Mouse (Mus musculus) liver, embryonic 11.5 days (tissue): Measurements from ENCODE around the gene Acot1. TPM values are rescaled to one million over a fixed set of nuclear protein-coding genes. Genes with fewer than 3 reads are reported as not detected.

ENCODE experiments used
- ATAC-seq: fragments of 200-750 bp; cut with Nextera tagmentation; replicated peaks from 2 replicates; pipeline ENCODE4 v1.8.0; 2017; ENCODE audit warnings: moderate number of reproducible peaks, mild to moderate bottlenecking, moderate TSS enrichment, moderate library complexity; ENCODE audit not compliant: low FRiP score
- DNase-seq: peaks from one replicate; pipeline ENCODE4 v3.0.0-alpha.2; 2017; ENCODE audit warnings: low spot score
- H3K27ac ChIP-seq: fragments of 300-500 bp; sonication (generic); 2 replicates; pipeline ENCODE4 v1.5.1; 2014; ENCODE audit warnings: mild to moderate bottlenecking, low read depth, low read length, control low read depth
- H3K27me3 ChIP-seq: fragments of 300-500 bp; sonication (generic); replicated peaks from 2 replicates; pipeline ENCODE4 v1.6.1; 2014; ENCODE audit warnings: low read length, mixed read lengths; ENCODE audit not compliant: control insufficient read depth, insufficient read depth
- H3K36me3 ChIP-seq: fragments of 300-500 bp; sonication (generic); 2 replicates; pipeline ENCODE4 v1.6.1; 2014; ENCODE audit warnings: mild to moderate bottlenecking, low read length, moderate library complexity, mixed read lengths; ENCODE audit not compliant: control insufficient read depth, insufficient read depth
- H3K4me1 ChIP-seq: fragments of 300-500 bp; sonication (generic); replicated peaks from 2 replicates; pipeline ENCODE4 v1.6.1; 2014; ENCODE audit warnings: low read length, mixed read lengths; ENCODE audit not compliant: control insufficient read depth, insufficient read depth
- H3K4me2 ChIP-seq: fragments of 300-500 bp; sonication (generic); 2 replicates; pipeline ENCODE4 v1.6.1; 2014; ENCODE audit warnings: mild to moderate bottlenecking, control low read depth, moderate library complexity
- H3K4me3 ChIP-seq: fragments of 300-500 bp; sonication (generic); 2 replicates; pipeline ENCODE4 v1.5.1; 2014; ENCODE audit warnings: low read depth, low read length, control low read depth
- H3K9ac ChIP-seq: fragments of 300-500 bp; sonication (generic); 2 replicates; pipeline ENCODE4 v1.6.1; 2014; ENCODE audit warnings: low read depth, low read length, control low read depth
- H3K9me3 ChIP-seq: fragments of 300-500 bp; sonication (generic); 2 replicates; pipeline ENCODE4 v1.6.1; 2016; ENCODE audit warnings: low read length, inconsistent platforms, mixed read lengths; ENCODE audit not compliant: control insufficient read depth
- WGBS: fragments of 180-500 bp; shearing (Covaris S2); extraction: QIAGEN DNeasy Blood & Tissue Kit; methylation state at CpG from one replicate; pipeline ENCODE4 v1.1.7; 2014; 5-methylcytosine and 5-hydroxymethylcytosine counted together
- polyA plus RNA-seq: library from polyadenylated mRNA; unstranded; fragments of >200 nt; fragmentation: Nextera tagmentation; extraction: Ambion mirVana; gene quantifications from 2 replicates; pipeline ENCODE4 v1.2.1, GENCODE M21; 2014

Gene Acot1
- polyA plus RNA-seq, 1 experiment from 2014 or later = 42.9 TPM

- 85% methylated on average over 20 of the region's 20 CpGs for WGBS
- Histone ChIP-seq H3K27ac (no peak overlapping the region), H3K4me1 (no peaks in the 10 kb centered on the region), H3K36me3 (no peaks in the 10 kb centered on the region), H3K4me3 (no peak overlapping the region), H3K4me2 (no peak overlapping the region), H3K9me3 (no peaks in the 10 kb centered on the region), H3K9ac (no peak overlapping the region), H3K27me3 (0 out of 2 replicates have a peak, but pooled peaks cover 4% of the 10 kb centered on the region)
- DNase-seq (no peak), ATAC-seq (no peak)
These were observed 53.0 kb downstream of the Acot1 start for GRCm38 (mm10) chr12:84062336-84062735.

GRCm38 (mm10) chr12:84063228-84063627 is 53.9 kb downstream of the Acot1 start:
- Histone ChIP-seq H3K4me2 (no peak overlapping the region), H3K27me3 (peaks cover 9% of the 10 kb centered on the region), H3K4me1 (no peaks in the 10 kb centered on the region), H3K9ac (no peak overlapping the region), H3K9me3 (no peaks in the 10 kb centered on the region), H3K27ac (no peak overlapping the region), H3K36me3 (no peaks in the 10 kb centered on the region), H3K4me3 (no peak overlapping the region)
- 64% methylated on average over 5 of the region's 5 CpGs for WGBS
- ATAC-seq (no peak), DNase-seq (no peak)

- H3K36me3 ChIP-seq = no peaks in the 10 kb centered on the region
- no peak overlapping the region for H3K4me3 ChIP-seq
- H3K9ac ChIP-seq = no peak overlapping the region
- H3K4me1 ChIP-seq = no peaks in the 10 kb centered on the region
- 69% methylated on average over 2 of the region's 2 CpGs for WGBS
- H3K27me3 ChIP-seq = peaks cover 15% of the 10 kb centered on the region
- no peak for DNase-seq
- H3K9me3 ChIP-seq = no peaks in the 10 kb centered on the region
- ATAC-seq = no peak
- no peak overlapping the region for H3K4me2 ChIP-seq
- no peak overlapping the region for H3K27ac ChIP-seq
These were observed 54.5 kb downstream of the Acot1 start for GRCm38 (mm10) chr12:84063833-84064232.

- DNase-seq = no peak
- 68% methylated on average over 8 of the region's 8 CpGs for WGBS
These were observed 55.3 kb downstream of the Acot1 start for GRCm38 (mm10) chr12:84064621-84065020.

GRCm38 (mm10) chr12:84067752-84068151 is 58.5 kb downstream of the Acot1 start:
- peaks cover 40% of the 10 kb centered on the region for H3K27me3 ChIP-seq
- no peaks in the 10 kb centered on the region for H3K4me1 ChIP-seq
- ATAC-seq (no peak), DNase-seq (no peak)
- H3K9ac ChIP-seq = no peak overlapping the region
- no peak overlapping the region for H3K27ac ChIP-seq
- no peaks in the 10 kb centered on the region for H3K9me3 ChIP-seq
- 68% methylated on average over 4 of the region's 4 CpGs for WGBS
- no peak overlapping the region for H3K4me2 ChIP-seq
- no peak overlapping the region for H3K4me3 ChIP-seq
- H3K36me3 ChIP-seq = no peaks in the 10 kb centered on the region

More at GRCm38 (mm10) chr12:84064621-84065020, 55.3 kb downstream of the Acot1 start:
- Histone ChIP-seq H3K9ac (no peak overlapping the region), H3K4me1 (no peaks in the 10 kb centered on the region), H3K9me3 (no peaks in the 10 kb centered on the region), H3K4me3 (no peak overlapping the region), H3K27ac (no peak overlapping the region), H3K4me2 (no peak overlapping the region), H3K27me3 (peaks cover 23% of the 10 kb centered on the region), H3K36me3 (no peaks in the 10 kb centered on the region)
- ATAC-seq = no peak

Other genes starting within 250 kb of the Acot1 start
- 0.57 and 0.58 TPM in 2 replicates for gene Papln, start 245.9 kb upstream of the Acot1 start, polyA plus RNA-seq
- 25.2 and 26.8 TPM in 2 replicates for gene Numb, start 87.6 kb upstream of the Acot1 start, polyA plus RNA-seq
- 24.7 and 25.2 TPM in 2 replicates for gene Riox1, start 58.9 kb upstream of the Acot1 start, polyA plus RNA-seq
- gene Heatr4, start 24.6 kb upstream of the Acot1 start, polyA plus RNA-seq = not detected in 2 replicates
- gene Acot2, start 21.6 kb upstream of the Acot1 start, polyA plus RNA-seq = 22.5 and 22.6 TPM in 2 replicates
- gene Acot4, start 28.9 kb downstream of the Acot1 start, polyA plus RNA-seq = 8.4 and 8.5 TPM in 2 replicates
- gene Gm49366, start 29.4 kb downstream of the Acot1 start, polyA plus RNA-seq = not detected in 2 replicates
- 3.0 and 3.8 TPM in 2 replicates for gene Acot3, start 42.7 kb downstream of the Acot1 start, polyA plus RNA-seq
- gene Acot5, start 59.8 kb downstream of the Acot1 start, polyA plus RNA-seq = not detected in 2 replicates
- gene Acot6, start 91.2 kb downstream of the Acot1 start, polyA plus RNA-seq = 1.0 and 1.4 TPM in 2 replicates
- gene Dnal1, start 104.9 kb downstream of the Acot1 start, polyA plus RNA-seq = 2.0 and 2.3 TPM in 2 replicates
- gene Pnma1, start 139.0 kb downstream of the Acot1 start, polyA plus RNA-seq = 0.27 and 0.53 TPM in 2 replicates
- 12.6 and 13.4 TPM in 2 replicates for gene Elmsan1, start 209.4 kb downstream of the Acot1 start, polyA plus RNA-seq